Mouse (Mus musculus) MEL-GATA-1-ER (cell line): ENCODE data around the gene Ndufa7.
"Not testable (repeated sequence)": the region's sequence is repeated elsewhere in the genome, so short reads cannot be mapped to it uniquely, and the experiment has no call there.

Source experiments
- DNase-seq: peaks from one replicate; pipeline ENCODE4 v3.0.0-alpha.2; 2012; ENCODE audit warnings: low read depth; ENCODE audit errors: extremely low read depth

Ndufa7 gene

GRCm38 (mm10) chr17:33874411-33874810 is 50.0 kb downstream of the Ndufa7 start:
- no peak for DNase-seq

DNA sequence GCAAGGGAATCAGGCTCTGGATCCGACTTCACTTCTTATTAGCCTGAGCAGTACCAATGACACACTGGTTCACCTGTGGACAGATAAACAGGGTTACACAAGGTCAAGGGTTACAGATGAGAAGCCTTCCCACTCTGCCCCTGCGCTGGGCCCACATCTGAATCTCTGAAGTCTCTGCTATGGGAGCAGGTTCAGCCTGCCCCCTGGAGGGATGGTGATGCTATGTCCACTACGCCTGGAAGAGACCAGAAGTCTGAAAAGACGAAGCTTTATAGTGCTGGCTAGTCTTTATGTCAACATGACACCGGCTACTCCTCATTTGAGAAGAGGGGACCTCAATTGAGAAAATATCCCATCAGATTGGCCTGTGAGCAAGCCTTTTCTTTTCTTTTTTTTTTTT is 51.4 kb downstream of the Ndufa7 start:
- DNase-seq: not testable (repeated sequence)

GRCm38 (mm10) chr17:33884320-33884719 is 59.9 kb downstream of the Ndufa7 start:
- not testable (repeated sequence) for DNase-seq

GRCm38 (mm10) chr17:33887802-33888201 is 63.4 kb downstream of the Ndufa7 start:
- DNase-seq: not testable (repeated sequence)
